Mouse (Mus musculus) limb, embryonic 15.5 days (tissue): ENCODE results near the gene Tnfrsf9. TPM values are rescaled to one million over a fixed set of nuclear protein-coding genes. Genes with fewer than 3 reads are reported as not detected.
"Not testable (repeated sequence)": the region's sequence is repeated elsewhere in the genome, so short reads cannot be mapped to it uniquely, and the experiment has no call there.

Experiments
- ATAC-seq: fragments of 200-750 bp; cut with Nextera tagmentation; 2 replicates; pipeline ENCODE4 v1.8.0; 2017; ENCODE audit warnings: low read depth, moderate TSS enrichment; ENCODE audit not compliant: insufficient number of reproducible peaks, low FRiP score, low TSS enrichment
- H3K27ac ChIP-seq: fragments of 300-500 bp; sonication (generic); 2 replicates; pipeline ENCODE4 v1.5.1; 2015; ENCODE audit warnings: moderate library complexity, mild to moderate bottlenecking, inconsistent platforms
- H3K27me3 ChIP-seq: fragments of 300-500 bp; sonication (generic); 2 replicates; pipeline ENCODE4 v1.6.1; 2015; ENCODE audit warnings: inconsistent platforms
- H3K36me3 ChIP-seq: fragments of 300-500 bp; sonication (generic); 2 replicates; pipeline ENCODE4 v1.6.1; 2015; ENCODE audit warnings: inconsistent platforms
- H3K4me1 ChIP-seq: fragments of 300-500 bp; sonication (generic); 2 replicates; pipeline ENCODE4 v1.6.1; 2015; ENCODE audit warnings: inconsistent platforms
- H3K4me2 ChIP-seq: fragments of 300-500 bp; sonication (generic); 2 replicates; pipeline ENCODE4 v1.6.1; 2015; ENCODE audit warnings: mild to moderate bottlenecking, inconsistent platforms
- H3K4me3 ChIP-seq: fragments of 300-500 bp; sonication (generic); 2 replicates; pipeline ENCODE4 v1.5.1; 2015; ENCODE audit warnings: mild to moderate bottlenecking, inconsistent platforms
- H3K9ac ChIP-seq: fragments of 300-500 bp; sonication (generic); 2 replicates; pipeline ENCODE4 v1.6.1; 2015; ENCODE audit warnings: inconsistent platforms
- H3K9me3 ChIP-seq: fragments of 300-500 bp; sonication (generic); 2 replicates; pipeline ENCODE4 v1.6.1; 2016; ENCODE audit warnings: inconsistent platforms
- WGBS: fragments of 180-500 bp; shearing (Covaris S2); methylation state at CpG from one replicate; pipeline ENCODE4 v1.1.7; 2015; 5-methylcytosine and 5-hydroxymethylcytosine counted together
- polyA plus RNA-seq: library from polyadenylated mRNA; unstranded; fragments of >200 nt; fragmentation: Nextera tagmentation; extraction: Ambion mirVana; gene quantifications from 2 replicates; pipeline ENCODE4 v1.2.1, GENCODE M21; 2015

Gene Tnfrsf9
- polyA plus RNA-seq, 1 experiment from 2014 or later: 0.83 TPM

DNA sequence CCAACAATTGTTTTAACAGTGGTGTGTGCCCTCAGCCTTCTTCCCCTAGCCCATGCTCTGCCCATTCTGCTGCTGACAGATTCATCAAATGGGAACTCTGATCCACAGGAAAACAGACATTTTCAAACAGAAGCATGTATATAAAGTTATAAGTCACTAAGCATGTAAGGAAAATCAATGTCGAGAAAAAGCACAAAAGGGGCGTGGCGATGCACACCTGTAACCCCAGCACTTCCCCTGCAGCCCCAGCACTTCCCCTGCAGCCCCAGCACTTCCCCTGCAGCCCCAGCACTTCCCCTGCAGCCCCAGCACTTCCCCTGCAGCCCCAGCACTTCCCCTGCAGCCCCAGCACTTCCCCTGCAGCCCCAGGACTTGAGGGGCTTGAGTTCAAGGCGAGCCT, 39.9 kb upstream of the Tnfrsf9 start:
- not testable (repeated sequence) for H3K36me3 ChIP-seq, H3K4me3 ChIP-seq, H3K27ac ChIP-seq, ATAC-seq, H3K9ac ChIP-seq, H3K4me2 ChIP-seq, H3K27me3 ChIP-seq
- 67% methylated on average over 4 of the region's 4 CpGs for WGBS
- Histone ChIP-seq H3K4me1 (peaks cover 32% of the 10 kb centered on the region), H3K9me3 (peaks cover 11% of the 10 kb centered on the region)

DNA sequence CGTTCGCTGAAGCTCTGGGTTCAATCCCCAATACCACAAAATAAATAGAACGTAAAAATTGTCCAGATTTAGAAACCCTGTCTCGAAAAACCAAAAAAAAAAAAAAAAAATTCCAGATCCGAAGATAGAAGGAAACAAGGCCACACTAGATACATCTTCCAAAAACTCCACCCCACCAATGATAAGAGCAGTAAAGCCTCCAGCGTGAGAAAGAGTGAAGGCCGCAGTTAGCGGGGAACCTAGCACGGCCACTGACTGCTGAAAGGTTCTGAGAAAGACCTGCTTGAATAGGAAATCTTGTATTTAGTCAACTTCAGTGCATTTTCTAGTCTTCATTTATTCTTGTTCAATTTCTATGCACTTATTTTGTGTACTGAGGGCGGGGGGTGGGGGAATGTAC, 39.0 kb upstream of the Tnfrsf9 start:
- Histone ChIP-seq H3K9ac (no peak overlapping the region), H3K4me3 (no peak overlapping the region), H3K27me3 (no peaks in the 10 kb centered on the region), H3K36me3 (0 out of 2 replicates have a peak, but pooled peaks cover 3% of the 10 kb centered on the region), H3K4me1 (peaks cover 24% of the 10 kb centered on the region), H3K4me2 (no peak overlapping the region), H3K27ac (no peak overlapping the region), H3K9me3 (peaks cover 21% of the 10 kb centered on the region)
- 83% methylated on average over 10 of the region's 10 CpGs for WGBS
- no peak for ATAC-seq

DNA sequence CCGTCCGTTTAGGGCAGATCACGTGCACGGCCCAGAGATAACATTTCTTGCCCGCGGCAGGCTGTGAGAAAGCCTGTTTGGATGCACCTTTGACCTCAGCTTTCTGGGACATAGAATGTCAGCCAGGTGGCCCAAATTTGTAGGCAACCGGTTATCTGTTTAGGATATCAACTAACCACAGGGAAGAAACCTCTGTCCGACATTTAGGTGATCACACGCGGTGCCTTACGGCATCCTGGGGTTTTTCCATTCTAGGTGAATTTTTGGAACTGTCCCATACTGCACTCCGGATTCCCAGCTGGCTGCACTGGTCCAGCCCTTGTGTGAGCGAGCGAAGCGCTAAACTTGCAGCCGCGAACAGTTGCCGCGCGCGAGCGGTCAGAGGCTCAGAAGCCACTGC, 34.7 kb upstream of the Tnfrsf9 start:
- Histone ChIP-seq H3K4me1 (no peaks in the 10 kb centered on the region), H3K9ac (no peak overlapping the region), H3K4me3 (no peak overlapping the region), H3K4me2 (no peak overlapping the region), H3K9me3 (peaks cover 23% of the 10 kb centered on the region), H3K27ac (no peak overlapping the region), H3K36me3 (0 out of 2 replicates have a peak, but pooled peaks cover 3% of the 10 kb centered on the region), H3K27me3 (no peaks in the 10 kb centered on the region)
- WGBS: 94% methylated on average over 22 of the region's 22 CpGs
- no peak for ATAC-seq

DNA sequence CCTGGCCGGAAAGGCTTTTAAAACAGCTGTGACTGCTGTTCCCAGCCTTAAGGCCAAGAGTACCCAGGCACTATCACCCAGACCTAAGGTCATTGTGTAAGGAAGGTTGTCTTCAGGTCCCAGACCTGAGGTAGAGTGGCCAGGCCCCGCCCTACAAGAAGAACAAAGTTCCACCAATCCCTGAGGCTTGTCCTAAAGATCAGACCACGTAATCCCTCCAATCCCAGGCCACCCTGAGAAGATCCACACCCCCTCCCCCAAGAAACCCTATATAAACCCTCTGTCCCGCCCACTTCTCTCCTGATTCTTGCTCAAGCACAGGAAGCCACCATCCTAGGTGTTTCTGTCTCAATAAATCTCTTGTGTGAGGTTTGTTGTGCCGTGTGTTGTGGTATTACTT, 34.0 kb upstream of the Tnfrsf9 start:
- Histone ChIP-seq H3K9me3 (peaks cover 23% of the 10 kb centered on the region), H3K9ac (no peak overlapping the region), H3K36me3 (0 out of 2 replicates have a peak, but pooled peaks cover 3% of the 10 kb centered on the region), H3K4me1 (no peaks in the 10 kb centered on the region), H3K27ac (no peak overlapping the region), H3K4me3 (no peak overlapping the region), H3K4me2 (no peak overlapping the region), H3K27me3 (no peaks in the 10 kb centered on the region)
- WGBS: 88% methylated on average over 5 of the region's 5 CpGs
- no peak for ATAC-seq

DNA sequence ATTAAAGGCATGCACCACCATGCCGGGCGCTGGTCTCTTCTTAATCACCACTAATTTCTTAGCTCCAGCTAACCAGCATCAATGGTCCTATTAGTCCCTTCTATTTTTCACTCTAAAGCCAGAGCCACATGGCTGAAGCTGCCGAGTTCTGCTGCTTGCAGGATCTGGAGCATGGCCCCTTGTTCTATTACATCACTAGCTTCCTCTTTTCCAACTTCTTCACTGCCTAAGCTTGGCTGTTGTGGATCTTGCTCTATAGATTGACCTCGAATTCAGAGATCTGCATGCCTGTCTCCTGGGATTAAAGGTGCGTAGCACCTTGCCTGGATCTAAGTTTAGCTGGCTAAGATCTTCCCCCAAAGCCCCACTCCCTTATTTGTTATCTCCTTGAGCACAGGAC, 31.7 kb upstream of the Tnfrsf9 start:
- no peak overlapping the region for H3K9ac ChIP-seq
- H3K27ac ChIP-seq: no peak overlapping the region
- 0 out of 2 replicates have a peak, but pooled peaks cover 3% of the 10 kb centered on the region for H3K36me3 ChIP-seq
- H3K9me3 ChIP-seq: peaks cover 23% of the 10 kb centered on the region
- no peaks in the 10 kb centered on the region for H3K27me3 ChIP-seq
- ATAC-seq: no peak
- WGBS: 81% methylated on average over 5 of the region's 5 CpGs
- H3K4me2 ChIP-seq: no peak overlapping the region
- no peaks in the 10 kb centered on the region for H3K4me1 ChIP-seq
- no peak overlapping the region for H3K4me3 ChIP-seq

DNA sequence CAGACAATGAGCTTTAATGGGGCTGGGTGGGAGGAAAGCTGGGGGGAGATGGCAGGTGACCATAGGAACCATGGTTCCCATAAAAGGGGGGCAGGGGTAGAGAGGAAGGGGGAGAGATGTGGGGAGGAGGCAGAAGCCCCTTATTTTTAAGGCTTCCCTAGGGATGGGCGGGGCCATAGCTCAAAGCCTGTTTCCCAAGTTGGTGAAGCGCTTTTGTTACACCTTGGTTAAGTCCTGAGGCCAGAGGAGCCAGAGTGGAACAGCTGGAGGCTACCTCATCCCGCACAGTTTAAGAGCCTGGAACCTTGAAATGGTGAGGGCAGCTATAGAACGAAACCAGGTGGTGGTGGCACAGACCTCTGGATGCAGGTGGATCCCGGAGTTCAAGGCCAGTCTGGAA, 26.5 kb upstream of the Tnfrsf9 start:
- H3K4me3 ChIP-seq: no peak overlapping the region
- no peak for ATAC-seq
- no peak overlapping the region for H3K9ac ChIP-seq
- WGBS: 61% methylated on average over 5 of the region's 5 CpGs
- H3K27me3 ChIP-seq: no peaks in the 10 kb centered on the region
- peaks cover 17% of the 10 kb centered on the region for H3K4me1 ChIP-seq
- H3K36me3 ChIP-seq: no peaks in the 10 kb centered on the region
- H3K4me2 ChIP-seq: no peak overlapping the region
- no peaks in the 10 kb centered on the region for H3K9me3 ChIP-seq
- no peak overlapping the region for H3K27ac ChIP-seq

DNA sequence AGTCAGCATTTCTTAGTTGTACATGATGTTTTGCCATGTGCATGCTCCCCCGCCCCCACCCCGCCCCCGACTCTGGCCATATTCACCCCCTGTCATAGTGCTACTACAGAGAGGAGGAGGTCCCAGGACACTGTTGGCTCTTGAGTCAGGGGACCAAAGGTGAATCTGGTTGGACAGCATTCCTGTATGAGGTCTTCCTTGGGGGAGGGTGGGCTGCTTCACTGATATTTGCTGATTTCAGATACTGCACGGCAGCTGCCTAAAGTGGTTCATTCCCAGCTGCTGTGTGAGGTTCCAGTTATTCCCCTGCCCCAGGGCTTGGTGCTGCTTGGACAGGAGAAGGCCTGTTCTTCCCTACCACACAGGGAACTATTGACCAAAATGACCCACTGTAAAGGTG, 25.9 kb upstream of the Tnfrsf9 start:
- H3K27me3 ChIP-seq: no peaks in the 10 kb centered on the region

DNA sequence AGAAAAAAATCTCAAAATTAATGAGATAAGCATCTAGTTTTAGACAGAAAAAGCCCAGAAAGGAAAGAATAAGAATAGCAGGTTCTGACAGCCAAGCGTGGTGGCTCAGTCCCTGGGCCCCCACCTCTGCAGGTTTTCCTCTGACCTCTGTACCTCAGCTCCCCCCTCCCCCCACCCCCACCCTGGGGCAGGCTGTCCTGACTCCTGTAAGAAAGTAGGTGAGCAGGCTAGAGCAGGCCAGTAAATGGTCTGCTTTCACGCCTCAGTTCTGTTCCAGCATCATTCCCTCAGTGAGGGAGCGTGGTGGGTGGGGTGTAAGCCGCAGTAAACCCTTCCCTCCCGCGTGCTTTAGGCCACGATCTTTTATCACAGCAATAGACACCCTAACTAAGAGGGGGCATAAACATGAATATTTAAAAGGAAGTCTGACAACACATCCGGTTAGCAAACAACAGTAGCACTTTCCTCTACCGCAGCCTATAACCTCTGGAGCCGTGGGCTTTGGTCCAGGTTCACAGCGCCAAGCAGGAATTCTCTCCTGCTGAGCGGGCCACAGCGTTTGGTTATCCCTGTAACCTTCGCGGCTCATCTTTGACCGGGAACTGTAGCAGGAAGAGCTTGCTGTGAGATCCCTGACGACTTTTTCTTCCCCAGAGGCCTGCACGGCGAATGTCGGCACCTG, 24.9 kb upstream of the Tnfrsf9 start:
- Histone ChIP-seq H3K4me1 (peaks cover 17% of the 10 kb centered on the region), H3K36me3 (no peaks in the 10 kb centered on the region), H3K4me2 (peak overlapping the region; percentile 32), H3K9ac (no peak overlapping the region), H3K9me3 (no peaks in the 10 kb centered on the region), H3K27ac (0 out of 2 replicates have a peak overlapping the region, but pooled peaks have one; percentile 39), H3K27me3 (no peaks in the 10 kb centered on the region), H3K4me3 (peak overlapping the region; percentile 10; the same call in 1 of the 2 replicates)
- no peak for ATAC-seq
- 25% methylated on average over 20 of the region's 20 CpGs for WGBS

More for the DNA sequence above, 25.9 kb upstream of the Tnfrsf9 start:
- H3K4me1 ChIP-seq: peaks cover 17% of the 10 kb centered on the region
- no peaks in the 10 kb centered on the region for H3K9me3 ChIP-seq
- no peaks in the 10 kb centered on the region for H3K36me3 ChIP-seq
- no peak overlapping the region for H3K4me3 ChIP-seq
- WGBS: 76% methylated on average over 4 of the region's 4 CpGs
- no peak overlapping the region for H3K4me2 ChIP-seq
- no peak overlapping the region for H3K9ac ChIP-seq
- no peak overlapping the region for H3K27ac ChIP-seq
- ATAC-seq: no peak

DNA sequence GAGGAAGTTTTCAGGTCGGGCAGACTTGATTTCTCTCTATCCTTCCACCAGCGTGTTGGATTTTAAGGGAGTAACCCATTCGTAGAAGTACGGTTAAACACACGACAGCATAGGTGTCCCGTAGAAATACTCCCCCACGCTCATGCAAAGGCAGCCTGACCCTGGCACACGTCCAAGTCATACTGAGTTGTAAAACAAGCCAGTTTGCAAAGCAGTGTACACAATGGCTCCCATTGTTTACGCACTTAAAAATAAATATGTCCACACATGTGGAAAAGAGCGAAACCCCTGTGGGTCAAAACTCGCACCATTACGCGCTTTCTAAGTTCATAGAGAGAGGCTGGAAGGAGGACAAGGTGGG, 24.4 kb upstream of the Tnfrsf9 start:
- H3K9me3 ChIP-seq: no peaks in the 10 kb centered on the region
- no peak for ATAC-seq
- H3K9ac ChIP-seq: no peak overlapping the region
- H3K27me3 ChIP-seq: no peaks in the 10 kb centered on the region
- H3K36me3 ChIP-seq: no peaks in the 10 kb centered on the region
- WGBS: 28% methylated on average over 13 of the region's 13 CpGs
- peaks cover 17% of the 10 kb centered on the region for H3K4me1 ChIP-seq
- peak overlapping the region; percentile 10; the same call in 1 of the 2 replicates for H3K4me3 ChIP-seq
- peak overlapping the region; percentile 32 for H3K4me2 ChIP-seq
- H3K27ac ChIP-seq: 0 out of 2 replicates have a peak overlapping the region, but pooled peaks have one; percentile 39

DNA sequence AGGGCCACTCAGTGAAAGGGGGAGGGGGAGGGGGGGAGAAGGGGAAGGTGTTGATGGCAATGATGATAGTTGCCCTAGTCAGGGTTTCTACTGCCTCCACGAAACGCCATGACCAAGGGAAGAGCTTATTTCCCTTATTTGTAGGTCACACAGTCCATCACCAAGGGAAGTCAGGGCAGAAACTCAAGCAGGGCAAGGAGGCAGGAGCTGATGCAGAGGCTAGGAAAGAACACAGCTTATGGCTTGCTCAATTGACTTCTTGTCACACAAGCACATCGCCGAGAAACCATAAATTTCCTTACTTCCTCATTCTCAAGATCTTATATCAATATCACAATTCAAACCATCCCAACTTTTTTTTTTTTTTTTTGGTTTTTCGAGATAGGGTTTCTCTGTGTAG, 23.1 kb upstream of the Tnfrsf9 start:
- no peaks in the 10 kb centered on the region for H3K9me3 ChIP-seq
- H3K27ac ChIP-seq: no peak overlapping the region
- no peak overlapping the region for H3K4me2 ChIP-seq
- ATAC-seq: no peak
- H3K36me3 ChIP-seq: no peaks in the 10 kb centered on the region
- H3K4me3 ChIP-seq: no peak overlapping the region
- H3K4me1 ChIP-seq: peaks cover 17% of the 10 kb centered on the region
- H3K9ac ChIP-seq: no peak overlapping the region
- H3K27me3 ChIP-seq: no peaks in the 10 kb centered on the region
- 65% methylated on average over 5 of the region's 5 CpGs for WGBS

DNA sequence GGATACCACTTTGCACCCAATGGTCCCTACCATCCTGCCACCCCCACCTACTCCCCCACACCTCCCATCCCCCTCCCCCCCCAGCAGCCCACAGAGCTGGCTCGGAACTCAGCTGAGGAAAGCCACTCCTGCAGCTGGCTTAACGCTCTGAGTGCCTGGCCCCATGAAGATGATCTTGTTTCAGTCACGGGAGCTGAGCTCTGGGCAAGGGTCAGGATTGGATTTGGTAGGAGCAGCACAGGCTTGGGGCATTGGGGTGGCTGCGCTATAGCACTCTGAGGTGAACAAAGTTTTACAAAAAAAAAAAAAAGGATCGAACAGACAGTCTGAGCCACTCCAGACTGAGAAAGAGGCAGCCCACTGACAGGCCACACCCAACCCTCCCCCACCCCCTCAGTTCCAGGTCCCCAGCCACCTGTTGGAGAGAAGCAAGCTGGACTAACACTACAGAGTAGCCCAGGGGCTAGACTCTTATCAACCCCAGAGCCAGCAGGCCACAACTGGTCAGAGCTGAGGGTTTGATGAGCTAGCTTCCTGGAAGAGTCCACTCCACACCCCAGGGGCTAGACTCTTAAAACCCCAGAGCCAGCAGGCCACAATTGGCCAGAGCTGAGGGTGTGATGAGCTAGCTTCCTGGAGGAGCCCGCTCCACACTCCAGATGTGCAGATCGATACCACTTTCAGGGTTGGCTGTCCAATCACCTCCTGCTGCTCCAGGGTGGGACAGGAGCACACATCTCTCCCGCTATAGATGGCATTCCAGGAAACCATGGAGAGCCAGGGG, 19.5 kb upstream of the Tnfrsf9 start:
- peaks cover 7% of the 10 kb centered on the region; the same call in 1 of the 2 replicates for H3K4me1 ChIP-seq
- H3K27me3 ChIP-seq: no peaks in the 10 kb centered on the region
- no peak overlapping the region for H3K27ac ChIP-seq
- H3K4me2 ChIP-seq: no peak overlapping the region
- 53% methylated on average over 8 of the region's 8 CpGs for WGBS
- ATAC-seq: no peak
- peaks cover 33% of the 10 kb centered on the region for H3K36me3 ChIP-seq
- no peak overlapping the region for H3K4me3 ChIP-seq
- no peaks in the 10 kb centered on the region for H3K9me3 ChIP-seq
- no peak overlapping the region for H3K9ac ChIP-seq

DNA sequence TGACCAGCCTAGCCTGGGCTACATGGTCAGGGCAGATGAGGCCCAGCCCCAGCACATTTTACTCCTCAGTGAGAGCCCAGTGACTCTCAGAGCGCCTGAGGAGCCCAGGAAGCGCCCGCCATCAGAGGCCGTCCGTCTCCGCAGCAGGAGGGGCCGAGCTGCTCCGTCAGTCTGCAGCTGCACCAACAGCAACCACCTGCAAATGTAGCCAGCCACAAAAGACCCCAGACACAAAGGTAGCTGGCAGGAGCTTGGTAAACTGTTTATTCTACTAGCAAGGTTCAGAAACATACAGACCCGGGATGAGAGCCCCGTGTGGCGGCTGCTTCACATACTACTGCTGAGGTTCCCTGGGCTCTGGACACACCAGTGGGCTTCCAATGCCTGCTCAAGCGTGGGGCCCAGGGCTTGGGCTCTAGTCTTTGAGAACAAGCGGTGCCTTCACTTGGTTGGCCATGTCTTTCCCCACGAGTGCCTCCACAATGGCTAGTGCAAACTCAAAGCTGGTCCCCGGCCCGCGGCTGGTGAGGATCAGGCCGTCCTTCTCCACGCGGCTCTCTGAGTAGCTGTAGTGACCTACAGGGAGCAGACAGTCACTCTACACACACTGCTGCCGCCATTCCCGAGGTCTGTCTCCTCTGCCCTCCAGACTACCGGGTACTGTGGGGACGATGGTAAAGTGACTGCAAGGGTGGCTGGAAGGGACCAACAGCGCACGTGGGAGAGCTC, 17.3 kb upstream of the Tnfrsf9 start:
- Histone ChIP-seq H3K4me1 (no peaks in the 10 kb centered on the region), H3K9me3 (no peaks in the 10 kb centered on the region), H3K36me3 (peaks cover 55% of the 10 kb centered on the region), H3K4me3 (no peak overlapping the region), H3K27ac (no peak overlapping the region), H3K9ac (no peak overlapping the region), H3K4me2 (no peak overlapping the region), H3K27me3 (no peaks in the 10 kb centered on the region)
- WGBS: 92% methylated on average over 26 of the region's 26 CpGs
- ATAC-seq: no peak
